Mouse (Mus musculus) forelimb bud, embryonic 11.5 days (tissue): ENCODE results near the gene Mtmr4.

Experiments used
- DNase-seq: peaks from one replicate; pipeline ENCODE4 v3.0.0-alpha.2; 2012; ENCODE audit warnings: low read depth, low spot score

Mtmr4 gene

GRCm38 (mm10) chr11:87615551-87615950, 23.6 kb downstream of the Mtmr4 start:
- DNase-seq, result no peak

- no peak for DNase-seq
These were observed 24.0 kb downstream of the Mtmr4 start for GRCm38 (mm10) chr11:87615952-87616351.

- DNase-seq, result no peak
These were observed 25.0 kb downstream of the Mtmr4 start, which contains the start of gene Hsf5 for GRCm38 (mm10) chr11:87616790-87617474. Hsf5 (plus strand) TSS chr11:87617164.

GRCm38 (mm10) chr11:87617606-87618005, 25.6 kb downstream of the Mtmr4 start:
- DNase-seq, result no peak

GRCm38 (mm10) chr11:87623160-87623559, 31.2 kb downstream of the Mtmr4 start:
- DNase-seq, result no peak

GRCm38 (mm10) chr11:87629859-87630258, 37.9 kb downstream of the Mtmr4 start:
- peak; percentile 29 for DNase-seq

- no peak for DNase-seq
These were observed 46.8 kb downstream of the Mtmr4 start for GRCm38 (mm10) chr11:87638793-87639192.

GRCm38 (mm10) chr11:87639206-87639605, 47.2 kb downstream of the Mtmr4 start:
- DNase-seq, result peak; percentile 59

GRCm38 (mm10) chr11:87642865-87643264, 50.9 kb downstream of the Mtmr4 start:
- no peak for DNase-seq

- no peak for DNase-seq
These were observed 62.7 kb downstream of the Mtmr4 start for GRCm38 (mm10) chr11:87654693-87655092.

GRCm38 (mm10) chr11:87659216-87659615, 67.3 kb downstream of the Mtmr4 start:
- DNase-seq, result no peak

- DNase-seq, result peak; percentile 82
These were observed 70.4 kb downstream of the Mtmr4 start, which contains the start of gene Rnf43 for GRCm38 (mm10) chr11:87662407-87662806. Rnf43 (plus strand) TSS chr11:87662722.

- no peak for DNase-seq
These were observed 70.9 kb downstream of the Mtmr4 start for GRCm38 (mm10) chr11:87662822-87663221.

- no peak for DNase-seq
These were observed 72.0 kb downstream of the Mtmr4 start for GRCm38 (mm10) chr11:87663948-87664347.

GRCm38 (mm10) chr11:87664521-87664920, 72.6 kb downstream of the Mtmr4 start:
- DNase-seq, result no peak

GRCm38 (mm10) chr11:87665224-87665623, 73.3 kb downstream of the Mtmr4 start:
- DNase-seq, result no peak

GRCm38 (mm10) chr11:87665658-87666057, 73.7 kb downstream of the Mtmr4 start:
- no peak for DNase-seq
